11 mouse cellular contexts compared by ENCODE assay signal in the genomic region with DNA sequence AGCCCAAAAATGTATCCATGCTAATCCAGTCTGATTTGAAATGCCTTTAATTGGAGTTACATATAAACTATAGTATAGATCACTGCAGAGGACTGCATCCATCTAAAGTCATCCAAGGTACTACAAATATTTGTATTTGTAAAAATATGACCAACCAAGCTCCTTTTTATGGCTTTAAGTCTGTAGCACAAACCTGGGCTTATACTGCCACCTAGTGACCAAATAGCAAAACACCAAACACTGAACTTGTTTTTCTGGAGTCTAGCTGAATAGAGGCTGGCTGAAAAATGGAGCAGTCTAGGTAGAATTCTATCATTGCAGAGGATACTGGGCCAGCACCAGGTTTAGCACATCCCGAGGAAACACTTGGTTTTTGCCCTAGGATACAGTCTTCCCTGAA. TPM values are rescaled to one million over a fixed set of nuclear protein-coding genes. Genes with fewer than 3 reads are reported as not detected.
DNase-seq lines count a peak whose midpoint lies in the region; ATAC-seq and TF ChIP-seq lines count a peak whose summit lies in the region.
"Had no signal": no experiment of that assay in that cellular context is flagged by ENCODE, and none has a peak within 500 bp of the region (broad histone marks: within the 10 kb centered on the region; RNA-seq: fewer than 3 reads in every experiment).

No protein-coding gene starts in this region.

- no peak overlapping the region for H3K4me3 ChIP-seq in forebrain, postnatal 0 days (ENCODE audit: low read depth, low read length)
- no peak overlapping the region for H3K4me3 ChIP-seq in midbrain, embryonic 14.5 days (replicated peaks; ENCODE audit: low read depth, low read length)
- H3K4me3 ChIP-seq: heart, embryonic 13.5 days; midbrain, embryonic 12.5 days had no signal

- H3K4me1 ChIP-seq in forebrain, postnatal 0 days (ENCODE audit: insufficient read depth) = no peaks in the 10 kb centered on the region
- H3K4me1 ChIP-seq in midbrain, embryonic 14.5 days (ENCODE audit: control insufficient read depth, insufficient read depth, low read length) = no peaks in the 10 kb centered on the region
- H3K4me1 ChIP-seq: heart, embryonic 13.5 days; midbrain, embryonic 12.5 days had no signal

- H3K9me3 ChIP-seq in forebrain, postnatal 0 days (ENCODE audit: low read length) = no peaks in the 10 kb centered on the region
- no peaks in the 10 kb centered on the region for H3K9me3 ChIP-seq in midbrain, embryonic 14.5 days (ENCODE audit: control insufficient read depth, low read length)
- H3K9me3 ChIP-seq: heart, embryonic 13.5 days; midbrain, embryonic 12.5 days had no signal

- WGBS in forebrain, postnatal 0 days = 15% methylated on average over 1 of the region's 1 CpGs
- WGBS in midbrain, embryonic 14.5 days = 0% methylated on average over 1 of the region's 1 CpGs

- H3K9ac ChIP-seq in forebrain, postnatal 0 days = no peak overlapping the region
- no peak overlapping the region for H3K9ac ChIP-seq in midbrain, embryonic 14.5 days (replicated peaks; ENCODE audit: low read length)
- H3K9ac ChIP-seq: heart, embryonic 13.5 days; midbrain, embryonic 12.5 days had no signal

- peak; percentile 21 for DNase-seq in adrenal gland, postnatal 10 days
- no peak for DNase-seq in adrenal gland, adult 8-10 months
- peak; percentile 38 to 64 for DNase-seq in left cerebral cortex, postnatal 14 days (ENCODE audit: low spot score in 2 of 2)
- no peak for DNase-seq in left cerebral cortex, postnatal 4 days
- peak; percentile 78 for DNase-seq in brain, adult 2 months (ENCODE audit: low read depth, low spot score)
- peak; percentile 79 for DNase-seq in forebrain, postnatal 0 days
- DNase-seq in midbrain, embryonic 14.5 days = peak; percentile 89
- DNase-seq in gastrocnemius, adult 8-10 months (ENCODE audit: low spot score in 2 of 2) = no peak

- no peak overlapping the region for H3K27ac ChIP-seq in forebrain, postnatal 0 days (ENCODE audit: low read depth, low read length)
- no peak overlapping the region for H3K27ac ChIP-seq in midbrain, embryonic 14.5 days (replicated peaks; ENCODE audit: low read depth, low read length)
- H3K27ac ChIP-seq: heart, embryonic 13.5 days; midbrain, embryonic 12.5 days had no signal

- peak; percentile 73 for ATAC-seq in forebrain, postnatal 0 days
- ATAC-seq in midbrain, embryonic 14.5 days (ENCODE audit: low FRiP score, low TSS enrichment) = no peak

- H3K4me2 ChIP-seq in forebrain, postnatal 0 days (ENCODE audit: low read depth) = no peak overlapping the region
- H3K4me2 ChIP-seq in midbrain, embryonic 14.5 days (ENCODE audit: low read length) = no peak overlapping the region
- H3K4me2 ChIP-seq: heart, embryonic 13.5 days; midbrain, embryonic 12.5 days had no signal

- H3K27me3 ChIP-seq in forebrain, postnatal 0 days (ENCODE audit: insufficient read depth, low read length) = no peaks in the 10 kb centered on the region; the same call in 1 of the 2 replicates
- H3K27me3 ChIP-seq in midbrain, embryonic 14.5 days (ENCODE audit: control insufficient read depth, insufficient read depth, low read length) = peaks cover 13% of the 10 kb centered on the region

- TF ChIP-seq CTCF in forebrain, postnatal 0 days (IDR thresholded peaks at IDR 0.05; ENCODE audit: low read depth) = peak; percentile 75

- no peaks in the 10 kb centered on the region for H3K36me3 ChIP-seq in forebrain, postnatal 0 days (ENCODE audit: insufficient read depth)
- no peaks in the 10 kb centered on the region for H3K36me3 ChIP-seq in midbrain, embryonic 14.5 days (ENCODE audit: control insufficient read depth, insufficient read depth, low read length)
- H3K36me3 ChIP-seq: heart, embryonic 13.5 days; midbrain, embryonic 12.5 days had no signal

- intact Hi-C loops in left cerebral cortex, postnatal 14 days (cut with DNase I) = loop anchor here (1.0 to 2.0 kb wide), 2 partner anchors 180 to 248 kb away; no protein-coding TSS in a partner anchor
- intact Hi-C loops in left cerebral cortex, postnatal 4 days (cut with DNase I) = loop anchor here (5.0 kb wide), 2 partner anchors 179 to 249 kb away; no protein-coding TSS in a partner anchor

RNA-seq across cellular contexts. Expression of a gene that starts 19.0 kb away (rescaled TPM):
- total RNA-seq in adrenal gland, postnatal 10 days (2021) = not detected
- total RNA-seq in adrenal gland, adult 8-10 months (2022) = not detected
- not detected for total RNA-seq in left cerebral cortex, postnatal 14 days (2021)
- total RNA-seq in left cerebral cortex, postnatal 4 days (2021) = not detected
- total RNA-seq in forebrain, postnatal 0 days (2014; rRNA removed) = not detected in 2 replicates
- polyA plus RNA-seq in forebrain, postnatal 0 days (2015; fragmentation: Nextera tagmentation; extraction: Ambion mirVana) = 0.48 TPM in 1 of 2 replicates, not detected in the other
- polyA plus RNA-seq in midbrain, embryonic 14.5 days (2014; fragmentation: Nextera tagmentation; extraction: Ambion mirVana) = not detected in 2 replicates
- total RNA-seq in gastrocnemius, adult 8-10 months (2022) = not detected
- polyA plus RNA-seq: C2C12; heart, embryonic 13.5 days; midbrain, embryonic 12.5 days had no signal

RNA-seq across cellular contexts. Expression of a gene that starts 26.5 kb away (rescaled TPM):
- total RNA-seq in adrenal gland, postnatal 10 days (2021) = under 1 TPM in 1 of 2 experiments, not detected in 1; 0.64 TPM
- under 1 TPM in 3 of 4 experiments, not detected in 1; 0.52 to 0.89 (median 0.62) TPM for total RNA-seq in adrenal gland, adult 8-10 months (2022)
- total RNA-seq in left cerebral cortex, postnatal 14 days (2021) = under 1 TPM in 1 of 2 experiments, not detected in 1; 0.46 TPM
- total RNA-seq in left cerebral cortex, postnatal 4 days (2021) = under 1 TPM in 1 of 2 experiments, not detected in 1; 0.60 TPM
- not detected in 2 replicates for total RNA-seq in forebrain, postnatal 0 days (2014; rRNA removed)
- 0.30 and 0.52 TPM in 2 replicates for polyA plus RNA-seq in forebrain, postnatal 0 days (2015; fragmentation: Nextera tagmentation; extraction: Ambion mirVana)
- polyA plus RNA-seq in midbrain, embryonic 14.5 days (2014; fragmentation: Nextera tagmentation; extraction: Ambion mirVana) = 0.37 and 0.47 TPM in 2 replicates
- not detected for total RNA-seq in gastrocnemius, adult 8-10 months (2022)
- polyA plus RNA-seq: C2C12; heart, embryonic 13.5 days had no signal

Comparison
In these comparisons a context has a peak if more than half of its experiments do, and no peak if none do; other contexts are left out.
1. DNase-seq: peak in adrenal gland, postnatal 10 days (single experiment), left cerebral cortex, postnatal 14 days (2 of 2), brain, adult 2 months (single experiment), forebrain, postnatal 0 days (single experiment) and midbrain, embryonic 14.5 days (single experiment); none in adrenal gland, adult 8-10 months (single experiment), left cerebral cortex, postnatal 4 days (single experiment) and gastrocnemius, adult 8-10 months (0 of 2).